Mouse (Mus musculus) erythroid progenitor cell, adult 5-6 weeks (primary cell): ENCODE measurements around the gene Nup88. TPM values are rescaled to one million over a fixed set of nuclear protein-coding genes. Genes with fewer than 3 reads are reported as not detected.
"Not testable (repeated sequence)": the region's sequence is repeated elsewhere in the genome, so short reads cannot be mapped to it uniquely, and the experiment has no call there.

Experiments used
- ATAC-seq: replicated peaks from 2 replicates; pipeline ENCODE4 v1.8.0; 2016; ENCODE audit warnings: moderate number of reproducible peaks, mild to moderate bottlenecking, moderate TSS enrichment, inconsistent platforms; ENCODE audit not compliant: poor library complexity, low FRiP score, severe bottlenecking
- total RNA-seq, 2 experiments: library from RNA; stranded (forward) in 1 of 2; stranded (reverse) in 1 of 2; fragments of 150-400 nt in 1 of 2; fragments of 186-747, 209-891 nt in 1 of 2; gene quantifications; 2 replicates each; pipeline versions ENCODE4 v1.2.3 to v1.2.4; 2015 to 2017; ENCODE audit warnings: low replicate concordance in 2 of 2

The Nup88 gene
- total RNA-seq, 2 experiments from 2014 or later, result 93.7 to 142 TPM

GRCm38 (mm10) chr11:70970560-70971540 lies 1.1 kb upstream of the Nup88 start:
- ATAC-seq, result peak; percentile 73

- peak; percentile 23 for ATAC-seq
Observed at GRCm38 (mm10) chr11:70969271-70969794, 440 bp downstream of the Nup88 start.

GRCm38 (mm10) chr11:70964222-70964907 lies 5.4 kb downstream of the Nup88 start:
- ATAC-seq, result no peak

GRCm38 (mm10) chr11:70960786-70961554 lies 8.8 kb downstream of the Nup88 start:
- no peak for ATAC-seq

GRCm38 (mm10) chr11:70954711-70955110 lies 15.1 kb downstream of the Nup88 start:
- no peak for ATAC-seq

GRCm38 (mm10) chr11:70944935-70945817 lies 24.6 kb downstream of the Nup88 start:
- no peak for ATAC-seq

- ATAC-seq, result no peak
Observed at GRCm38 (mm10) chr11:70943651-70944050, 26.1 kb downstream of the Nup88 start.

- no peak for ATAC-seq
Observed at GRCm38 (mm10) chr11:70942596-70942995, 27.2 kb downstream of the Nup88 start.

- ATAC-seq, result 0 out of 2 replicates have a peak, but pooled peaks have one; percentile 42
Observed at GRCm38 (mm10) chr11:70935316-70935715, 34.5 kb downstream of the Nup88 start.

- no peak for ATAC-seq
Observed at GRCm38 (mm10) chr11:70931461-70931860, 38.3 kb downstream of the Nup88 start.

- no peak for ATAC-seq
Observed at GRCm38 (mm10) chr11:70919524-70919923, 50.2 kb downstream of the Nup88 start.

- no peak for ATAC-seq
Observed at GRCm38 (mm10) chr11:70917896-70918295, 51.9 kb downstream of the Nup88 start.

- no peak for ATAC-seq
Observed at GRCm38 (mm10) chr11:70911920-70912319, 57.9 kb downstream of the Nup88 start.

- no peak for ATAC-seq
Observed at GRCm38 (mm10) chr11:70911323-70911722, 58.5 kb downstream of the Nup88 start.

GRCm38 (mm10) chr11:70906681-70907080 lies 63.1 kb downstream of the Nup88 start:
- ATAC-seq, result no peak

GRCm38 (mm10) chr11:70898182-70898581 lies 71.6 kb downstream of the Nup88 start:
- ATAC-seq, result not testable (repeated sequence)

GRCm38 (mm10) chr11:70897680-70898079 lies 72.1 kb downstream of the Nup88 start:
- ATAC-seq, result no peak
